29 mouse cellular contexts compared by ENCODE assay signal in genomic region chr19:30435054-30435738, GRCm38 (mm10).
DNase-seq lines count a peak whose midpoint lies in the region; ATAC-seq and TF ChIP-seq lines count a peak whose summit lies in the region.
"Had no signal": no experiment of that assay in that cellular context is flagged by ENCODE, and none has a peak within 500 bp of the region (broad histone marks: within the 10 kb centered on the region; RNA-seq: fewer than 3 reads in every experiment).

No protein-coding gene starts in this region.

- no peaks in the 10 kb centered on the region for H3K9me3 ChIP-seq in hindbrain, embryonic 14.5 days (ENCODE audit: control insufficient read depth, low read length)
- no peaks in the 10 kb centered on the region for H3K9me3 ChIP-seq in hindbrain, embryonic 12.5 days (replicated peaks)
- H3K9me3 ChIP-seq in kidney, postnatal 0 days (replicated peaks; ENCODE audit: low read length), result no peaks in the 10 kb centered on the region
- H3K9me3 ChIP-seq in embryonic facial prominence, embryonic 15.5 days (replicated peaks), result no peaks in the 10 kb centered on the region
- H3K9me3 ChIP-seq: G1E; heart, embryonic 13.5 days; intestine, embryonic 15.5 days; liver, embryonic 12.5 days; midbrain, embryonic 12.5 days; stomach, embryonic 15.5 days had no signal

- DNase-seq in hindbrain, embryonic 14.5 days (ENCODE audit: low spot score), result no peak
- DNase-seq in kidney, postnatal 0 days (ENCODE audit: low spot score), result peak; percentile 61
- DNase-seq in kidney, postnatal 4 days, result no peak
- peak; percentile 62 for DNase-seq in retina, postnatal 1 day
- DNase-seq in MN1 (ENCODE audit: low spot score), result no peak
- no peak for DNase-seq in cerebellum, adult 2 months
- DNase-seq: adrenal gland, postnatal 14 days; cerebellum, adult 11 months; cerebellum, adult 9-11 months; gastrocnemius, adult 2 months; heart, adult 2 months; heart, postnatal 10 days; kidney, adult 9 months; kidney, postnatal 36 days; left cerebral cortex, postnatal 4 days; liver, postnatal 0 days; lung, postnatal 36 days; right cerebral cortex, postnatal 14 days had no signal

- no peaks in the 10 kb centered on the region for H3K4me1 ChIP-seq in hindbrain, embryonic 14.5 days (replicated peaks; ENCODE audit: control insufficient read depth, insufficient read depth, low read length)
- no peaks in the 10 kb centered on the region for H3K4me1 ChIP-seq in hindbrain, embryonic 12.5 days
- no peaks in the 10 kb centered on the region for H3K4me1 ChIP-seq in kidney, postnatal 0 days (replicated peaks; ENCODE audit: insufficient read depth, low read length)
- 0 out of 2 replicates have a peak, but pooled peaks cover under 1% of the 10 kb centered on the region for H3K4me1 ChIP-seq in embryonic facial prominence, embryonic 15.5 days
- H3K4me1 ChIP-seq in cerebellum, adult 2 months (ENCODE audit: control insufficient read depth, insufficient read depth, low read length), result no peaks in the 10 kb centered on the region
- H3K4me1 ChIP-seq: forebrain, embryonic 10.5 days; heart, embryonic 13.5 days; intestine, embryonic 15.5 days; liver, embryonic 12.5 days; midbrain, embryonic 12.5 days had no signal

- no peak overlapping the region for H3K9ac ChIP-seq in hindbrain, embryonic 14.5 days
- H3K9ac ChIP-seq in hindbrain, embryonic 12.5 days, result no peak overlapping the region
- H3K9ac ChIP-seq in kidney, postnatal 0 days (ENCODE audit: low read depth, low read length), result no peak overlapping the region
- no peak overlapping the region for H3K9ac ChIP-seq in embryonic facial prominence, embryonic 15.5 days
- H3K9ac ChIP-seq: heart, embryonic 13.5 days; intestine, embryonic 15.5 days; liver, embryonic 12.5 days; liver, postnatal 0 days; midbrain, embryonic 12.5 days; stomach, embryonic 15.5 days had no signal

- WGBS in hindbrain, embryonic 14.5 days, result 63% methylated on average over 12 of the region's 12 CpGs
- 65% methylated on average over 12 of the region's 12 CpGs for whole genome bisulfite sequencing in hindbrain, embryonic 12.5 days
- 46% methylated on average over 12 of the region's 12 CpGs for WGBS in kidney, postnatal 0 days
- WGBS in embryonic facial prominence, embryonic 15.5 days, result 29% methylated on average over 12 of the region's 12 CpGs
- 31% methylated on average over 12 of the region's 12 CpGs for WGBS in cerebellum, adult 2 months

- no peak for TF ChIP-seq POLR2A in cerebellum, adult 2 months (IDR thresholded peaks at IDR 0.05; ENCODE audit: borderline replicate concordance, insufficient read depth, low read length)

- TF ChIP-seq CTCF in kidney, postnatal 0 days (IDR thresholded peaks at IDR 0.05; ENCODE audit: low read depth), result no peak
- no peak for TF ChIP-seq CTCF in cerebellum, adult 2 months (IDR thresholded peaks at IDR 0.05; ENCODE audit: borderline replicate concordance, insufficient read depth, low read depth, low read length)

- H3K36me3 ChIP-seq in hindbrain, embryonic 14.5 days (replicated peaks; ENCODE audit: control insufficient read depth, insufficient read depth), result no peaks in the 10 kb centered on the region
- no peaks in the 10 kb centered on the region for H3K36me3 ChIP-seq in hindbrain, embryonic 12.5 days
- no peaks in the 10 kb centered on the region for H3K36me3 ChIP-seq in kidney, postnatal 0 days (ENCODE audit: insufficient read depth, low read length)
- no peaks in the 10 kb centered on the region for H3K36me3 ChIP-seq in embryonic facial prominence, embryonic 15.5 days
- H3K36me3 ChIP-seq: forebrain, embryonic 10.5 days; G1E; heart, embryonic 13.5 days; intestine, embryonic 15.5 days; liver, embryonic 12.5 days; midbrain, embryonic 12.5 days; stomach, embryonic 15.5 days had no signal

- H3K4me3 ChIP-seq in hindbrain, embryonic 14.5 days (replicated peaks; ENCODE audit: low read length), result no peak overlapping the region
- H3K4me3 ChIP-seq in hindbrain, embryonic 12.5 days, result no peak overlapping the region
- H3K4me3 ChIP-seq in kidney, postnatal 0 days (replicated peaks; ENCODE audit: low read depth, low read length), result no peak overlapping the region
- H3K4me3 ChIP-seq in embryonic facial prominence, embryonic 15.5 days (replicated peaks), result no peak overlapping the region
- no peak overlapping the region for H3K4me3 ChIP-seq in cerebellum, adult 2 months (replicated peaks; ENCODE audit: insufficient read depth, low read depth, low read length)
- H3K4me3 ChIP-seq: forebrain, embryonic 10.5 days; gastrocnemius, adult 2 months; heart, adult 2 months; heart, embryonic 13.5 days; intestine, embryonic 15.5 days; liver, embryonic 12.5 days; midbrain, embryonic 12.5 days; myocyte; stomach, embryonic 15.5 days had no signal

- ATAC-seq in hindbrain, embryonic 14.5 days (ENCODE audit: low FRiP score), result peak; percentile 80
- no peak for ATAC-seq in hindbrain, embryonic 12.5 days (ENCODE audit: low FRiP score)
- no peak for ATAC-seq in kidney, postnatal 0 days (replicated peaks; ENCODE audit: low FRiP score, low read depth)
- ATAC-seq in embryonic facial prominence, embryonic 15.5 days (ENCODE audit: insufficient number of reproducible peaks, low FRiP score, low TSS enrichment, low read depth), result peak; percentile 79
- ATAC-seq: forebrain, embryonic 16.5 days; intestine, embryonic 15.5 days; liver, embryonic 12.5 days; liver, postnatal 0 days had no signal

- 0 out of 2 replicates have a peak overlapping the region, but pooled peaks have one; percentile 10 for H3K4me2 ChIP-seq in hindbrain, embryonic 14.5 days (replicated peaks)
- no peak overlapping the region for H3K4me2 ChIP-seq in hindbrain, embryonic 12.5 days (replicated peaks)
- H3K4me2 ChIP-seq in kidney, postnatal 0 days (ENCODE audit: low read length), result no peak overlapping the region
- no peak overlapping the region for H3K4me2 ChIP-seq in embryonic facial prominence, embryonic 15.5 days (replicated peaks)
- H3K4me2 ChIP-seq: heart, embryonic 13.5 days; intestine, embryonic 15.5 days; liver, embryonic 12.5 days; midbrain, embryonic 12.5 days; stomach, embryonic 15.5 days had no signal

- H3K27me3 ChIP-seq in hindbrain, embryonic 14.5 days (ENCODE audit: control insufficient read depth, insufficient read depth, low read length), result no peaks in the 10 kb centered on the region
- H3K27me3 ChIP-seq in hindbrain, embryonic 12.5 days, result no peaks in the 10 kb centered on the region
- no peaks in the 10 kb centered on the region for H3K27me3 ChIP-seq in kidney, postnatal 0 days (ENCODE audit: insufficient read depth, low read length)
- no peaks in the 10 kb centered on the region for H3K27me3 ChIP-seq in embryonic facial prominence, embryonic 15.5 days
- H3K27me3 ChIP-seq in cerebellum, adult 2 months (ENCODE audit: control insufficient read depth, insufficient read depth, low read length), result no peaks in the 10 kb centered on the region
- H3K27me3 ChIP-seq: heart, embryonic 13.5 days; intestine, embryonic 15.5 days; liver, embryonic 12.5 days; midbrain, embryonic 12.5 days; stomach, embryonic 15.5 days had no signal

- 0 out of 2 replicates have a peak overlapping the region, but pooled peaks have one; percentile 8 for H3K27ac ChIP-seq in hindbrain, embryonic 14.5 days
- no peak overlapping the region for H3K27ac ChIP-seq in hindbrain, embryonic 12.5 days
- H3K27ac ChIP-seq in kidney, postnatal 0 days, result no peak overlapping the region
- no peak overlapping the region for H3K27ac ChIP-seq in embryonic facial prominence, embryonic 15.5 days (replicated peaks)
- H3K27ac ChIP-seq in cerebellum, adult 2 months (ENCODE audit: insufficient read depth, low read length), result no peak overlapping the region
- H3K27ac ChIP-seq: forebrain, embryonic 10.5 days; gastrocnemius, adult 2 months; heart, adult 2 months; heart, embryonic 13.5 days; intestine, embryonic 15.5 days; liver, embryonic 12.5 days; midbrain, embryonic 12.5 days; stomach, embryonic 15.5 days had no signal

Comparison
In these comparisons a context has a peak if more than half of its experiments do, and no peak if none do; other contexts are left out.
1. ATAC-seq: peak in hindbrain, embryonic 14.5 days (single experiment) and embryonic facial prominence, embryonic 15.5 days (single experiment); none in hindbrain, embryonic 12.5 days (single experiment) and kidney, postnatal 0 days (single experiment).
2. DNase-seq: peak in kidney, postnatal 0 days (single experiment) and retina, postnatal 1 day (single experiment); none in hindbrain, embryonic 14.5 days (single experiment), kidney, postnatal 4 days (0 of 2), MN1 (single experiment) and cerebellum, adult 2 months (0 of 2).